Mouse (Mus musculus) E14TG2a.4 (cell line): ENCODE data around the gene C1qtnf7.

Source experiments
- CTCF ChIP-seq: conservative IDR thresholded peaks from 2 replicates; pipeline ENCODE4 v1.5.1; 2014; ENCODE audit warnings: low read length
- NANOG ChIP-seq: IDR thresholded peaks from 2 replicates; pipeline ENCODE4 v1.6.1; 2014; ENCODE audit warnings: borderline replicate concordance, low read length, mixed read lengths
- POU5F1 ChIP-seq: IDR thresholded peaks from 2 replicates; pipeline ENCODE4 v1.6.1; 2014; ENCODE audit warnings: low read length, borderline replicate concordance

DNA sequence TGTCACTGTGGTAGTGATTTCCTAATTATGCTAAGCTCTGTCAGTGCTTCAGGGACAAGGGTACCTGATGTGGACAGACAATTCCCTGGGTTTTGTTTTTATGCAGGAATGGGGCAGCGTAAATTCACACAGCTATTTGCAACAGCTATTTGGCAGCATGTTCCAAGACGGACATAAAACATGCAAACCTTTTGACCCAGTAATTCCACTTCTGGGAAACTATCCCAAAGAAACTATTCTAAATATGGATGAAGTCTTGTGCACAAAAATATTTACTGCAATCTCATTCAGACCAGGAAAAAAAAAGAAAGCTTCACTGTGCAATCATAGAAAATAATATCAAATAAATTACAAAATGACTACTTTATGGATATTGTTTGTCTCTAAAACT is 74.1 kb downstream of the C1qtnf7 start:
- no peak for TF ChIP-seq CTCF
- TF ChIP-seq NANOG, result no peak
- TF ChIP-seq POU5F1, result no peak
